Mouse (Mus musculus) forebrain, embryonic 13.5 days (tissue): ENCODE data around the gene Ahcyl2. TPM values are rescaled to one million over a fixed set of nuclear protein-coding genes. Genes with fewer than 3 reads are reported as not detected.

Experiments
- ATAC-seq: fragments of 200-750 bp; cut with Nextera tagmentation; 2 replicates; pipeline ENCODE4 v1.8.0; 2017
- H3K27ac ChIP-seq: fragments of 300-500 bp; sonication (generic); 2 replicates; pipeline ENCODE4 v1.5.1; 2015; ENCODE audit warnings: inconsistent platforms, mild to moderate bottlenecking, moderate library complexity
- H3K27me3 ChIP-seq: fragments of 300-500 bp; sonication (generic); 2 replicates; pipeline ENCODE4 v1.6.1; 2015; ENCODE audit warnings: mild to moderate bottlenecking, inconsistent platforms
- H3K36me3 ChIP-seq: fragments of 300-500 bp; sonication (generic); 2 replicates; pipeline ENCODE4 v1.6.1; 2015; ENCODE audit warnings: mild to moderate bottlenecking, inconsistent platforms; ENCODE audit not compliant: poor library complexity, severe bottlenecking
- H3K4me1 ChIP-seq: fragments of 300-500 bp; sonication (generic); 2 replicates; pipeline ENCODE4 v1.6.1; 2015; ENCODE audit warnings: inconsistent platforms
- H3K4me2 ChIP-seq: fragments of 300-500 bp; sonication (generic); 2 replicates; pipeline ENCODE4 v1.6.1; 2015; ENCODE audit warnings: inconsistent platforms, mild to moderate bottlenecking, moderate library complexity
- H3K4me3 ChIP-seq: fragments of 300-500 bp; sonication (generic); 2 replicates; pipeline ENCODE4 v1.5.1; 2015; ENCODE audit warnings: mild to moderate bottlenecking, inconsistent platforms
- H3K9ac ChIP-seq: fragments of 300-500 bp; sonication (generic); 2 replicates; pipeline ENCODE4 v1.6.1; 2015; ENCODE audit warnings: mild to moderate bottlenecking, inconsistent platforms
- H3K9me3 ChIP-seq: fragments of 300-500 bp; sonication (generic); replicated peaks from 2 replicates; pipeline ENCODE4 v1.6.1; 2016; ENCODE audit warnings: inconsistent platforms
- WGBS: fragments of 180-500 bp; shearing (Covaris S2); methylation state at CpG from one replicate; pipeline ENCODE4 v1.1.7; 2015; 5-methylcytosine and 5-hydroxymethylcytosine counted together
- polyA plus RNA-seq: library from polyadenylated mRNA; unstranded; fragments of >200 nt; fragmentation: Nextera tagmentation; extraction: Ambion mirVana; gene quantifications from 2 replicates; pipeline ENCODE4 v1.2.1, GENCODE M21; 2015

Gene Ahcyl2
- polyA plus RNA-seq, 1 experiment from 2014 or later, result 11.1 TPM

DNA sequence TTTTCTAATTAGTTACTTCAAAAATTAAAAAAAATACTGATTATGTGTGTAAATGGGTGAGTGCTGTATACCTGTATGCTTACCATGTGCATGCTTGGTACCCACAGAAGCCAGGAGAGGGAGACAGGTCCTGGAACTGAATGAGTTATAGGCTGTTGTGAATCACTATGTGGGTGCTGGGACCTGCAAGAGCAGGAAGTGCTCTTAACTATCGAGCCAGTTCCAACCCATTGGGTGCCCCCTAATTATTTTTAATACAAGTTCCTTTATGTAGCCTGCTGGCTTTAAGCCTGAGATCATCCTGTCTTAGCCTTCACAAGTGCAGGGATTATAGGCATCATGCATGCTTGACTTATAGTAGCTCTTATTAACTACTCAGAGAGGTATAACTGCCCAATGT is 6.3 kb downstream of the Ahcyl2 start:
- 70% methylated on average over 1 of the region's 1 CpGs for WGBS
- Histone ChIP-seq H3K4me1 (peaks cover 11% of the 10 kb centered on the region), H3K27ac (no peak overlapping the region), H3K36me3 (no peaks in the 10 kb centered on the region), H3K4me3 (no peak overlapping the region), H3K9me3 (no peaks in the 10 kb centered on the region), H3K27me3 (no peaks in the 10 kb centered on the region), H3K9ac (no peak overlapping the region), H3K4me2 (no peak overlapping the region)
- no peak for ATAC-seq

DNA sequence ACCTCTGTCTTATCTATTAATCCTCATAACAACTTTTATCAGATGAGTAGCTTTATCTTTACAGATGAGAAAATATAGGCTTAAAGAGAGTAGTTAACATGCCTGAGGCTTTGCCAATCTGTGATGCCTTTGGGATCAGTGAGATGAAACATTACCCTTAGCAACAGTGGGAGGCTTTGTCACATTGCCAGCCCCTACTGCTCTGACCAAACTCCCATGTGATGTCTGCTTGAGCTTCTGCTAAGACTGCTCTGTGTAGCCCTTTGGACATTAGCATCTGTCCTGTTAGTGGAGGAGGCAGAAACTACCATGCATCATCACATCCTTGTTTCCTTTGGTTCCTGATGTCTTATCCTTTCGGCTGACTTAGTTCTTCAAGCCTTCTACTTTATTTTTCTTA is 7.8 kb downstream of the Ahcyl2 start:
- no peak for ATAC-seq
- no peak overlapping the region for H3K4me3 ChIP-seq
- H3K9ac ChIP-seq, result no peak overlapping the region
- no peak overlapping the region for H3K27ac ChIP-seq
- 93% methylated on average over 1 of the region's 1 CpGs for WGBS
- no peaks in the 10 kb centered on the region for H3K9me3 ChIP-seq
- no peak overlapping the region for H3K4me2 ChIP-seq
- H3K4me1 ChIP-seq, result peaks cover 2% of the 10 kb centered on the region; the same call in 1 of the 2 replicates
- H3K36me3 ChIP-seq, result no peaks in the 10 kb centered on the region
- no peaks in the 10 kb centered on the region for H3K27me3 ChIP-seq

DNA sequence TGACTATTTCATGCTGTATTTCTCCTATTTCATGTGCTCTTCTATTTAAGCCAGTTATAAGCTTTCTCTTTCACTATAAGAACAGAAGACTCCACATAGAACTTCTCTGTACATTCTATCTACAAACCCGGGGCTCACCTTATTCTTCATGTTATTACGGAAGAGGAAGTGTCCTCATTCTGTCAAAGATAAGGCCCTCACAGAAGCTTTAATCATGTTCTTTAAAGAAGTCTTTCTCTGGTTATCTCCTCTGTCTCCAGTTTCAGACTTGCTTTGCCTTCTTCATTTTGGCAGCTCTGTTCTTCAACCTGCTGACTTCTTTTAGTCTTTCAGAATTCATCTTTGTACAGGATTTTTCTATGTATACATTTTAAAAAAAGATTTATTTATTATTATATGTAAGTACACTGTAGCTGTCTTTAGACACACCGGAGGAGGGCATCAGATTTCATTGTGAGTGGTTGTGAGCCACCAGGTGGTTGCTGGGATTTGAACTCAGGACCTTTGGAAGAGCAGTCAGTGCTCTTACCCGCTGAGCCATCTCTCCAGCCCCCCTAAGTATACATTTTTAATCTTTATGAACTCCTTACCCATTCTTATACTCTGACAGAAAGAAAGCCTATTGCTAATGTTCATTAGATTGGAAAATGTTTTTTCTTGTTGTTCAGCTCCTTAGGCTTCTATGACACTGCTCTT is 8.9 kb downstream of the Ahcyl2 start:
- H3K9me3 ChIP-seq, result no peaks in the 10 kb centered on the region
- H3K27me3 ChIP-seq, result no peaks in the 10 kb centered on the region
- H3K4me2 ChIP-seq, result no peak overlapping the region
- 88% methylated on average over 4 of the region's 4 CpGs for WGBS
- no peaks in the 10 kb centered on the region for H3K36me3 ChIP-seq
- no peak overlapping the region for H3K4me3 ChIP-seq
- no peak overlapping the region for H3K27ac ChIP-seq
- no peak overlapping the region for H3K9ac ChIP-seq
- ATAC-seq, result no peak
- no peaks in the 10 kb centered on the region for H3K4me1 ChIP-seq

DNA sequence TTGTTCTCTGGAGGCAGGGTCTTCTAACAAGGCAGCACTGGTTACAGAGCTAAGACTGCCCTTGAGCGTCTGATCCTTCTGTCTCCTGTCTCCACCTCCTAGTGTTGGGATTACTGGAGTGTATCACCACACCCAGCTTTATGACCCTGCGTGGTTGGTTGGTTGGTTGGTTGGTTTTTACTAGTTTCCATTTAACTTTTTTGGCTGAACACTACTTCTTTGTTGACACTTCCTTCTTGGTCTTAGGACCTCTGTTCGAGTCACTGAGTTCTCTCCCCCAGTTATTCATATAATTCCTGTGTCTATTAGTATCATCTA is 9.4 kb downstream of the Ahcyl2 start:
- ATAC-seq, result no peak
- 70% methylated on average over 3 of the region's 3 CpGs for WGBS

DNA sequence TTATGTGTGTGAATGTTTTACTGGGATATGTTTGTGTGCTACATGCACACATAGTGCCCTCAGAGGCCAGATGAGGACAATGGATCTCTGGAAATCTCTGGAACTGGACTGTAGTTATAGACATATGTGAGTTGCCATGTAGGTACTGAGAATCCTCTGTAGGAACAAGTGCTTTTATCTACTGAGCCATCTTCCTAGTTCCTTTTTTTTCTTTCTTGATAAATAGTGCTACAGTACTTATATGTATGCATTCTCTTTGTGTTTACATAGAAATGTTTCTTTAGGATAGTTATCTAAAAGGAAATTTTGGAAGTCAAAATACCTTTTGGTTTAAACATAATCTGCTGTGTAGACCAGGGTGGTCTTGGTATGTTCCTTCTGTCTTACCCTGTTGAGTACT is 12.3 kb downstream of the Ahcyl2 start:
- Histone ChIP-seq H3K27ac (no peak overlapping the region), H3K4me3 (no peak overlapping the region), H3K36me3 (no peaks in the 10 kb centered on the region), H3K9ac (no peak overlapping the region), H3K4me2 (no peak overlapping the region), H3K4me1 (no peaks in the 10 kb centered on the region), H3K9me3 (no peaks in the 10 kb centered on the region), H3K27me3 (no peaks in the 10 kb centered on the region)
- no peak for ATAC-seq

More for the DNA sequence above, 9.4 kb downstream of the Ahcyl2 start:
- Histone ChIP-seq H3K27me3 (no peaks in the 10 kb centered on the region), H3K27ac (no peak overlapping the region), H3K9me3 (no peaks in the 10 kb centered on the region), H3K4me2 (no peak overlapping the region), H3K9ac (no peak overlapping the region), H3K4me1 (no peaks in the 10 kb centered on the region), H3K4me3 (no peak overlapping the region), H3K36me3 (no peaks in the 10 kb centered on the region)

DNA sequence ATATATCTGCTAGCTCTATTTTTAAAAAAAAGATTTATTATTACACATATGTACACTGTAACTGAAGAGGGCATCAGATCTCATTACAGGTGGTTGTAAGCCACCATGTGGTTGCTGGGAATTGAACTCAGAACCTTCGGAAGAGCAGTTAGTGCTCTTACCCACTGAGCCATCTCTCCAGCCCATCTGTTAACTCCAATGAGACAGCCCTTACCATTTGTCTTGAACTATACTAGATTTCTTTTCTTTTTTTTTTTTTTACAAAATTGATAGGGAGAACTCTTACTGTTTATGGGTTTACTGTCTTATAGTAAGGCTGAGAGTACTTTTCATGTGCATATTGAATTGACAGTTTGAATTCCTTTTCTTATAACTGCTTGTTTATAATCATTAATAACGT is 12.8 kb downstream of the Ahcyl2 start:
- H3K36me3 ChIP-seq, result no peaks in the 10 kb centered on the region
- H3K27me3 ChIP-seq, result no peaks in the 10 kb centered on the region
- WGBS, result 95% methylated on average over 2 of the region's 2 CpGs
- no peaks in the 10 kb centered on the region for H3K9me3 ChIP-seq
- no peaks in the 10 kb centered on the region for H3K4me1 ChIP-seq
- H3K4me3 ChIP-seq, result no peak overlapping the region
- H3K27ac ChIP-seq, result no peak overlapping the region
- H3K9ac ChIP-seq, result no peak overlapping the region
- no peak overlapping the region for H3K4me2 ChIP-seq
- ATAC-seq, result no peak

DNA sequence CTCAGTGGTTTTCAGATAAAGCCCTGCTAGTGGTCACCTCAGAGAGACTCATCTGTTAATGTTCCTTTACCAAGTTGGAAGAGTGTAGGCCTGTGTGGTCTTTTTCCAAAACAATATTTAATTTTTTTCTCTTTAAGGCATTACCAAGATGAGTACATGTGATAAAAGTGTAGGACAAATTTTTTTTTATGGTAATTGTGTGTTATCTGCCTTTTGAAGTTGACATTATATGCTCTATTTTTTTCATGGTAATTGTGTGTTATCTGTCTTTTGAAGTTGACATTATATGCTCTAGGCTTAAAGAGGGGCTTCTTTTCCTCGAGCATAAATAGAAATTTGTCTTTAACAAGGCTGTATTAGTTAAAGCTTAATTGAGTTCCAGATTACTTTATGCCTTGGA is 14.4 kb downstream of the Ahcyl2 start:
- H3K9ac ChIP-seq, result no peak overlapping the region
- H3K4me3 ChIP-seq, result no peak overlapping the region
- no peaks in the 10 kb centered on the region for H3K36me3 ChIP-seq
- no peaks in the 10 kb centered on the region for H3K4me1 ChIP-seq
- ATAC-seq, result no peak
- H3K27ac ChIP-seq, result no peak overlapping the region
- WGBS, result 59% methylated on average over 1 of the region's 1 CpGs
- H3K9me3 ChIP-seq, result no peaks in the 10 kb centered on the region
- H3K27me3 ChIP-seq, result no peaks in the 10 kb centered on the region
- no peak overlapping the region for H3K4me2 ChIP-seq

DNA sequence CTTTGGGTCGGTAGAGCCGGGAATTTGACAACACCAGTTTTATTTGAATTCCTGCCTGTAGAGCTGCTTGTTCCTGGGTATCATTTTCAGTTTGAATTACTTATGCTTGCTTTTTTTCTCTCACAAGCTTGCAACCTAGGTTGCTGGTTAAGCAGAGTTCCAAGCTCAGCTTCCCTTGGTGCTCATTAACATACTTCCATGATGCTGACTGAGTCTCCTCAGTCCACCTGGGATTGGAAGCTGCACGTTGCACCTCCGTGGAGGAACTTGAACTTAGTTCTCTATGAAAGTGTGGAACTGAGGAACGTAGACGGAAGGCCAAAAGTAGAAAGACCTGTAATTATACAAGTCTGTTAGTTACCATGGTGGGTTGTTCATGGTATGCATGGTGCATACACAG is 16.1 kb downstream of the Ahcyl2 start:
- no peaks in the 10 kb centered on the region for H3K9me3 ChIP-seq
- H3K4me1 ChIP-seq, result peaks cover 4% of the 10 kb centered on the region
- H3K27ac ChIP-seq, result no peak overlapping the region
- no peak overlapping the region for H3K4me3 ChIP-seq
- no peak overlapping the region for H3K9ac ChIP-seq
- H3K27me3 ChIP-seq, result no peaks in the 10 kb centered on the region
- no peaks in the 10 kb centered on the region for H3K36me3 ChIP-seq
- H3K4me2 ChIP-seq, result no peak overlapping the region
- 88% methylated on average over 6 of the region's 6 CpGs for WGBS
- ATAC-seq, result no peak

DNA sequence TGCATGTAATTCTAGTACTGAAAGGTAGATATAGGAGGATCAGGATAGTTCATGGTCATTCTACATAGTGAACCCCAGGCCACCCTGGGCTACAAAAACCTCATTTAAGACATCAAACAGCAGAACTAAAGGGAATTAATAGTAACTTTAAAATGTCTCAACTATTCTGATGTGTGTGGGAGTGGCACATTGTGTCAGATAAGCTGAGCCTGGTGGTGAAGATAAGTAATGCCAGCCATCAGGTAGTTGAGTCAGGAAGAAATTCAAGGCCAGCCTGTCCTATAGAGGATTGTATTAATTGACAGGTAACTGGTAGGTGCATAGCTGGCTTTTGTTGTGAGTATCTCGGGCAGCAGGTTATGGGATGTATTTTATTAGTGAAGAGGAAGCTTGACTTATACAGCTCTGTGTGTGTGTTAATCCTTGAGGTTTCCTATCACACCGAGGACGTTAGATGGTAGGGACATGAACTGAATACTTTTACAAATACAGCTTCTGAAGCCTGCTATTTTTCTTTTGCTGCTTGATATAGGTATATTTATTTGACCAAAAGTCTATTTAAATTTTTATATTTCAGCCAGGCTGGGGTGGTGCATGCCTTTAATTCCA is 16.7 kb downstream of the Ahcyl2 start:
- H3K27me3 ChIP-seq, result no peaks in the 10 kb centered on the region
- peaks cover 10% of the 10 kb centered on the region for H3K4me1 ChIP-seq
- WGBS, result 94% methylated on average over 3 of the region's 3 CpGs
- no peak overlapping the region for H3K4me3 ChIP-seq
- no peak for ATAC-seq
- no peaks in the 10 kb centered on the region for H3K36me3 ChIP-seq
- H3K9me3 ChIP-seq, result no peaks in the 10 kb centered on the region
- H3K27ac ChIP-seq, result no peak overlapping the region
- H3K4me2 ChIP-seq, result no peak overlapping the region
- H3K9ac ChIP-seq, result no peak overlapping the region

DNA sequence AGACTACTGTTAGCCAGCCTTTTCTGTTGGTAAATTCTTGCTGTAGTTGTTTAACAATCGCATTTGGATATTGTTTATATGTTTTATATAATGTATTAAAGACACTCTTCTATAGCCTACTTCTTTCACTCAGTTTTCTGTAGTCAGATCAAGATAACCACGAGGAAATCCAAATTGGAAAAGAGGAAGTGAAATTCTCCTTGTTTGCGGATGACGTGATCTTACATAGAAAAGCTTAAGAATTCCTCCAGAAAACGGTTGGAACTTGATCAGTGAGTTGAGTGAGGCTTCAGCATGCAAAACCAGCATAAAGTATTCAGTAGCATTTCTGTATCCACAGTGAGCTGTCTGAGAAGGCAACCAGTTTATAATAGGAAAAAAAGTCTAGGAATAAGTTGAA is 17.9 kb downstream of the Ahcyl2 start:
- peaks cover 12% of the 10 kb centered on the region for H3K4me1 ChIP-seq
- no peaks in the 10 kb centered on the region for H3K27me3 ChIP-seq
- no peaks in the 10 kb centered on the region for H3K9me3 ChIP-seq
- ATAC-seq, result no peak
- no peaks in the 10 kb centered on the region for H3K36me3 ChIP-seq
- no peak overlapping the region for H3K4me2 ChIP-seq
- H3K9ac ChIP-seq, result no peak overlapping the region
- H3K4me3 ChIP-seq, result no peak overlapping the region
- 85% methylated on average over 5 of the region's 5 CpGs for WGBS
- no peak overlapping the region for H3K27ac ChIP-seq

DNA sequence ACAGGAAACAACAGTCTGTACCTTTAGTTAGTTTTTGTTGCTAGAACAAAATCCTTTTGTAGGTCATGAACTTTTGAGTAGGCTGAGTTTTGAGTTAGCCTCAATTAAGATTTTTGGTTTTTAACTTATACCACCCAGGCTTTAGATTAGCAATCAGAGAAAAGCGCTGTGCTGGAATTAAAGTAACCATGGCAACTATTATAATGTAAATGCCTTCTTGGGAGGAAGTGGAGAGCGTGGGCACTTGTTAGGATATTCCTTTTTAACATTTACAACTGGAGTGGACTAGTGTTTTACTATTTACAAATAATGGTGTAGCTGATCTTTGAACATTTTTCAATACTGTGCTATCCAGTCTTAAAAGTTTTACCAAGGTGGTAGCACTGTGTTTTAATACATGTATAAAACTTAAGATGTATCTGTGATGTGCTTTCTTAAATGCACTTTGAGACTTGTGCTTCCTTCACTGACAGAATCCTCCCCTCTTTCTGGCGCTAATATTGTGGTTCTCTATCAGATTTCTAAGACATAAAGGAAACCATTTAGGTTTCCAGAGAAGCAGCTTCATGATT is 21.1 kb downstream of the Ahcyl2 start:
- Histone ChIP-seq H3K27me3 (no peaks in the 10 kb centered on the region), H3K27ac (no peak overlapping the region), H3K4me2 (no peak overlapping the region), H3K9me3 (no peaks in the 10 kb centered on the region), H3K4me1 (peaks cover 12% of the 10 kb centered on the region), H3K9ac (no peak overlapping the region), H3K4me3 (no peak overlapping the region), H3K36me3 (no peaks in the 10 kb centered on the region)
- no peak for ATAC-seq
- WGBS, result 3% methylated on average over 3 of the region's 3 CpGs

DNA sequence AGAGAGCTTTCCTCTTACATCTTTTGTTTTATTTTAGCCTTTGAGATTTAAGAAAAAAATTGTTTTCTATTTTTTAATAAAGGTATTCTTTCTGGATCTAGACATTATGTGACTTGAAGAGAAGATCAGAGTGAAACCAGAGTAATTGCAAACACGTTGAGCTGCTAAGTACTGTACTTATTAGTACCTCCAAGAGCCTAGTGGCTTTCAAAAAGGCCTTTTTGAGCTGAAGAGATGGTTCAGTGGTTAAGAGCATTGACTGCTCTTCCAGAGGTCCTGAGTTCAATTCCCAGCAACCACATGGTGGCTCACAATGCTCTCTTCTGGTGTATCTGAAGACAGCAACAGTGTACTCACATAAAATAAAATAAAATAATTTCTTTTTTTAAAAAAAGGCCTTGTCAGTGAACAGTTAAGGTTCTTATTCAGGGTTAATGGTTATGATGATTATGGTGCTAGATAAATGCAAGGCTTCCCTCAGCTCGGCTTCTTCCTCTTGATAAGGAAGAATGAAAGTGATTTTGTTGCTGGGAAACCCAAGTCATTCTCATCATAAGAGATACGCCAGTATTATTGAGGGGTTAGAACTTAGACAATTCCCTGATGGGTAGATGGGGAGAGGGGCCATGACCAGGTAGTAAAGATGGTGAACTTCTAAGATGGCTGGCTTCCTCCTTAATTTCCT is 22.3 kb downstream of the Ahcyl2 start:
- H3K36me3 ChIP-seq, result no peaks in the 10 kb centered on the region
- ATAC-seq, result no peak
- 83% methylated on average over 3 of the region's 3 CpGs for WGBS
- H3K9me3 ChIP-seq, result no peaks in the 10 kb centered on the region
- H3K4me3 ChIP-seq, result no peak overlapping the region
- H3K4me1 ChIP-seq, result peaks cover 12% of the 10 kb centered on the region
- H3K9ac ChIP-seq, result no peak overlapping the region
- no peak overlapping the region for H3K4me2 ChIP-seq
- H3K27ac ChIP-seq, result no peak overlapping the region
- H3K27me3 ChIP-seq, result no peaks in the 10 kb centered on the region
